Mouse (Mus musculus) embryonic stem cell, embryonic (primary cell): ENCODE data around the gene Krtap4-1.
"Not testable (repeated sequence)": the region's sequence is repeated elsewhere in the genome, so short reads cannot be mapped to it uniquely, and the experiment has no call there.

Experiments
- CTCF ChIA-PET, 4 experiments: fragments of 300-600 bp in 2 of 4; fragments of 350-600 bp in 2 of 4; sonication (Branson Sonifier 250); formaldehyde crosslinking; loops; one replicate each; lab custom pipeline; 2022; ENCODE audit warnings: inconsistent platforms in 2 of 4; lab: Charles Lee
- POLR2A ChIA-PET, 4 experiments: fragments of 300-600 bp in 2 of 4; fragments of 350-600 bp in 2 of 4; sonication (Branson Sonifier 250); formaldehyde crosslinking; loops; one replicate each; lab custom pipeline; 2022; ENCODE audit warnings: antibody characterized with exemption in 4 of 4, inconsistent platforms in 1 of 4; lab: Charles Lee

The Krtap4-1 gene

DNA sequence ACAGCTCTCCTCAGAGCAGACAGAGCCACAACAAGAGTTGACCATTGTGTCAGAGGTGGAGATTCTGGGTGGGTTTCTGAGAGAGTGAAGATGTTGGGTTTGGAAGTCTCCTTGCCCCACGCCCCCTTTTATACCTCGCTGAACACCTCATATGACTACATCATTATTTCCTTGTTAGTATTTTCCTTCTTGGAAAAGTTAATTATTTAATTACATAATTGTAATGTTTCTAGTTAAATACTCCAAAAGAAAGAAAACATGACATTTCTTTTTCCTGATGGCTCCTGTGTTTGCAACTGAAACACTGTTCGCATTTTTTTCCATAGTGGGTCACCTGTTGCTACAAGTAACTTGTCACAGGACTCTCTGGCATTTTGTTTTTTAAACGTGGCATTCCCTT is at the start of gene Krtap4-1:
Gene Krtap4-1 (minus strand): TSS at position 101 of the 400 bp plus-strand sequence.
- ChIA-PET CTCF (no interaction called here), POLR2A (no interaction called here)

DNA sequence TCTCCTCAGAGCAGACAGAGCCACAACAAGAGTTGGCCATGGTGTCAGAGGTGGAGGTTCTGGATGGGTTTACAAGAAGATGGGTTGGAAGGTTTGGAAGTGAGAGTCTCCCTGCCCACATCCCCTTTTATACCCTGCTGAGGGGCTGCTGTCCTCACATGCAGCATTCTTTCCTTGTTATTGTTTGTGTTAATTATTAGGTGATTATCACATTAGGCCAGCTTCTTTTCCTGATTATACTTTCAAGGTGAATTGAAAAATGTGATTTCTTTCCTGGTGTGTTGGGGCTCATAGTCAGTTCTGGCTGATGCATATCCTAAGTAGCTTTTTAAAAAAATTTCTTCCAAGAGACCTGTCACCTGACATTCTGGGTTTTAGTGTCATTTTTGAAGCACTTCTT is 37.8 kb upstream of the Krtap4-1 start, which contains the start of gene Krtap4-6:
Gene Krtap4-6 (minus strand): TSS at position 101 of the 400 bp plus-strand sequence.
- ChIA-PET CTCF (interaction anchor here in 1 of 4 experiments (0.6 kb wide), 1 partner anchor 837 kb away, joined by 3 read pairs; no protein-coding TSS in a partner anchor), POLR2A (no interaction called here)

DNA sequence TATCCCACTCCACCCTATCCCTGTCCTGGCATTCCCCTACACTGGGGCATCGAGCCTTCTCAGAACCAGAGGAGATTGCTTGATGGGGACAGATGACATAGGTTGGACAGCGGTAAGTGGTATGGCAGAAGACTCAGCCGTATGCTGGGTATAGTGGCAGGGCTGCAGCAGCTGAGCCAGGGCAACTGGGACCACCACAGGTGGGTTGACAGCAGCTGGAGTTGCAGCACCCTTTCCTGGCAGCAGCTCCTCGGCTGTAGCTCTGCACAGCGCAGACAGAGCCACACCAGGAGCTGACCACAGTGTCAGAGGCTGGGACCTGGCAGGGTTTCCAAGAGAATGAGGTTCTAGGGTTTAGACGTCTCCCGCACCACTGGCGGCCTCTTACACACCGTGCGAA is 34.8 kb upstream of the Krtap4-1 start:
- POLR2A ChIA-PET = no interaction called here
- CTCF ChIA-PET = no interaction called here

DNA sequence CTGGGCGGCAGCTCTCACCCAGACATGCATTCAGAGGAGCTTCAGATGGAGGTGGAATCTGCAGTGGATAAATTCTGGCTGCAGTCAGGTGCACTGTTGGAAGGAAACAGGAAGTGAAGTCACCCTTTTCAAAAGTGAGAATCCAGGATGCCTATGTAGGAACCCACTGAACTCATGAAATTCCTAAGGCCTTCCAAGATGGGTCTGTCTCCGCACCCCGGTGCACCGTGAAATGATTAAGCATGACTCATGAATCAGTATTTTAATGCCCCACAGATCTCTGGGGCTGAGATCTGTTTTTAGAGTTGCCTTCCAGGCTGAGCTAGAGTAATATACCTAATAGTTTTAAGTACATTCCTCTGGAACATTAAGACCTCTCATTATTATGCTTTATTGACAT is 31.2 kb upstream of the Krtap4-1 start:
- ChIA-PET POLR2A (interaction anchor here in 1 of 4 experiments (0.5 kb wide), 1 partner anchor 352 kb away, joined by 3 read pairs; no protein-coding TSS in a partner anchor), CTCF (interaction anchor here in 1 of 4 experiments (1.2 kb wide), 1 partner anchor 623 kb away, joined by 3 read pairs; no protein-coding TSS in a partner anchor)

DNA sequence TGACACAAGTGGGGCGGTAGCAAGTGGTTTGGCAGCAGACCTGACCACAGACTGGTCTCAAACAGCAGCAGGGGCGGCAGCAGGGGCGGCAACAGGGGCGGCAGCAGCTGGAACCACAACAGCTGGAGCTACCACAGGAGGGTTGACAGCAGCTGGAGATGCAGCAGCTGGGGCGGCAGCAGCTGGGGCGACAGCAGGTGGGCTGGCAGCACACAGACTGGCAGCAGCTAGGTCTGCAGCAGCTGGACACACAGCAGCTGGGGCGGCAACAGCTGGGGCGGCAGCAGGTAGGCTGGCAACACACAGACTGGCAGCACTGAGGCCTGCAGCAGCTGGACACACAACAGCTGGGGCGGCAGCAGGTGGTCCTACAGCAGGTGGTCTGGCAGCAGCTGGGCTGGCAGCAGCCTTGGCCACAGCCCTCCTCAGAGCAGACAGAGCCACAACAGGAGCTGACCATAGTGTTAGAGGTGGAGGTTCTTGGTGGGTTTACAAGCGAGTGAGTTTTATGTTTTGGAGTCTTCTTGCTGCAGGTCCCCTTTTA is 30.5 kb upstream of the Krtap4-1 start, which contains the start of gene Gm11563:
Gene Gm11563 (minus strand): TSS at position 494 of the 544 bp plus-strand sequence.
- ChIA-PET CTCF (interaction anchor here in 1 of 4 experiments (1.2 kb wide), 1 partner anchor 623 kb away, joined by 3 read pairs; no protein-coding TSS in a partner anchor), POLR2A (interaction anchor here in 1 of 4 experiments (0.5 kb wide), 1 partner anchor 351 kb away, joined by 3 read pairs; no protein-coding TSS in a partner anchor)

DNA sequence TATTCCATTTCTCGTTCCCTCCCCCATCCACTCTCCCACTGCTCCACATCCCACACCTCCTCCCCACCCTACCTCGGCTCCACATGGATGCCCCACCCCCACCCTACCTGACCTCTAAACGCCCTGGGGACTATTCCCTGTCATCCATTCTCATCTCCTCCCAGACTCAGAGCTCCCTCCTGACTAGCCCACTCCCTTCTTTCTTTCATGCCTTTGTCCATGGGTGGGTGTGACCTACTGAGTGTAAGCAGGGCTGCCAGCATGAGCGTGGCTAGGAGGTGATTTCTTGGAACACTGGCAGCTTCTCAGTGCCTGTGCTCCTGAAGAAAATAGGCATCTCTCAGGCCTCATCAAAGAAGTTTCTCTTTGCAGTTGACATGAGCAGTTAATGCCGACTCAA is 29.0 kb upstream of the Krtap4-1 start:
- ChIA-PET POLR2A (interaction anchor here in 1 of 4 experiments (0.6 kb wide), 1 partner anchor 719 kb away, joined by 3 read pairs; no protein-coding TSS in a partner anchor), CTCF (interaction anchor here in 3 of 4 experiments (0.6 to 1.0 kb wide), 3 partner anchors 83 to 624 kb away, joined by 3 read pairs; no protein-coding TSS in a partner anchor)

DNA sequence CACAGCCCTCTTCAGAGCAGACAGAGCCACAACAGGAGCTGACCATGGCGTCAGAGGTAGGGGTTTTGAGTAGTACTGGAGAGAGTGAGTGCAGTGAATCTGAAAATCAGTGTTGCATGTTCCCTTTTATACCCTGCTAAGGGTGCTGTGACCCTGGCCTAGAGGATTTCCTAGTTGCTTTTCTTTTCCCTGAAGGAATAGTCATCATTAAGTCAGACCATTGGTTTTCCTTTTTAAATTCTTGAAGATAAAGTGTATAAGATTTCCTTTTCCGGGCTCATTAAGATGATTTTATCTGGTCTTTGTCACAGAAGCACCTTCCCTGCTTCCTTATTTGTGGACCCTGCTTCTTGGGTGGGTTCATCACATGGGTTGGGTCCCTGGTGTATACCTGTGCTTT is 22.1 kb upstream of the Krtap4-1 start, which contains the start of gene Gm11555:
Gene Gm11555 (minus strand): TSS at position 101 of the 400 bp plus-strand sequence.
- CTCF ChIA-PET = interaction anchor here in 1 of 4 experiments (0.5 kb wide), 1 partner anchor 9 kb away, joined by 3 read pairs; no protein-coding TSS in a partner anchor

DNA sequence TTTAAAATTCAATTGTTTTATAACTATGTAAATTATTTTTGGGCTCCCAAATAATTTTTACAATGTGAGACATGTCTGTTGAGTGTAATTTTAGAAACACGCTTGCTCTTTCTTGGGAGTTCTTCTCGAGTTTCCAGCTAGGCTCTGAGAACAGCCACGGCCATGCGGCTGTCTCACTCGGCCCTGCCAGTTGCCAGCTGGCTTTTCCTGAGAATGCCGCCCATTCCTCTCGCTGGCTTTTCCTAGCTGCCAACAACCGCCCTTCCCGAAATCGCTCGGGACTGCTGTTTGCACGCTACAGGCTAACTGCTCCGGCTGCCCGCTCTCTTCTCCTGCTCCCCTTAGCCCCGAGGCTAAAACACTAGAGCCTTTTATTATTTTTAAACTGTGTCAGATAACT is 18.4 kb upstream of the Krtap4-1 start:
- CTCF ChIA-PET = interaction anchor here in 1 of 4 experiments (0.7 kb wide), 1 partner anchor 336 kb away, joined by 3 read pairs; no protein-coding TSS in a partner anchor
- POLR2A ChIA-PET = no interaction called here

More for the DNA sequence above, 22.1 kb upstream of the Krtap4-1 start, which contains the start of gene Gm11555:
- POLR2A ChIA-PET = no interaction called here

DNA sequence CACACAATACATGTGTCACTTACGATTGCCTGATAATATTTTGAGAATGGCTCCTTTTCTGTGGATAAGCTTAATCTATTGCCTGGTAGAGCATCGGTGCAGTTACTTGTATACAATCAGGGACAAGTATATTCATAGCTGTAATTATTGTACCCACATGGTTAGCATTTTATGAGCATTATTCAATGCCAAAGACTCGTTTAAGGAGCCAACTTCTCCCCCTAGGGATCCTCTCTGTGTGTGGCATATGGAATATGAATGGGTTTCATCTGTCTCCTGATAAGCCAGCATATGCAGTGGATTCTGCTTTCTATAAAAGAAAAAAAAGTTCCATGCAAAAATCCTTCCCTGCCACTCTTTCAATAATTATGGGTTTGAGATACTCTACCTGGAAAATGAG is 16.3 kb upstream of the Krtap4-1 start:
- ChIA-PET POLR2A (no interaction called here), CTCF (no interaction called here)

DNA sequence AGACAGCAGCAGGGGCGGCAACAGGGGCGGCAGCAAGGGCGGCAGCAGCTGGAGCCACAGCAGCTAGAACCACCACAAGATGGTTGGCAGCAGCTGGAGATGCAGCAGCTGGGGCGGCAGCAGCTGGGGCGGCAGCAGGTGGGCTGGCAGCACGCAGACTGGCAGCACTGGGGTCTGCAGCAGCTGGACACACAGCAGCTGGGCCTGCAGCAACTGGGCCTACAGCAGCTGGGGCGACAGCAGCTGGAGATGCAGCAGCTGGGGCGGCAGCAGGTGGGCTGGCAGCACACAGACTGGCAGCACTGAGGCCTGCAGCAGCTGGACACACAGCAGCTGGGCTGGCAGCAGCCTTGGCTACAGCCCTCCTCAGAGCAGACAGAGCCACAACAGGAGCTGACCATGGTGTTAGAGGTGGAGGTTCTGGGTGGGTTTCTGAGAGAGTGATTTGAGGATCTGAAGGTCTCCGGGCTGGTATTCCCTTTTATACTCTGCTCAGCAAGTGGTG is 15.6 kb upstream of the Krtap4-1 start, which contains the start of gene Krtap4-7:
Gene Krtap4-7 (minus strand): TSS at position 455 of the 505 bp plus-strand sequence.
- CTCF ChIA-PET = not testable (repeated sequence)
- POLR2A ChIA-PET = interaction anchor here in 1 of 4 experiments (0.6 kb wide), 1 partner anchor 14 kb away, joined by 3 read pairs; no protein-coding TSS in a partner anchor

DNA sequence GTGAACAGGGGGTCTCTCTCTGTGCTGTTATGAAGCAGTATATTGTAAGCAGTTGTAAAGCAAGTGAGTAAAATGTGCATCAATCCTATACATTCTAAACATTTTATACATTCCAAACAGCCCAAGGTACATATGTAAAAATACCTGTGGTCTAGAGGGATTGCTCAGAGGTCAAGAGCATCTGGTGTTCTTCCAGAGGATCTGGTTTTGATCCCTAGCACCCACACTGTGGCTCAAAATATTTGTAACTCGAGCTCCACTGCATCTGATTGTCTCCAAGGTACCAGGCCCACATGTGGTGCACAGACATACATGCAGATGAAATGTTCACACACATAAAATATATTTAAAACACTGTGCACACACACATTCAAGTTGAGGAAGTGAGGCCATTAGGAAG is 12.9 kb upstream of the Krtap4-1 start:
- ChIA-PET POLR2A (no interaction called here), CTCF (no interaction called here)

DNA sequence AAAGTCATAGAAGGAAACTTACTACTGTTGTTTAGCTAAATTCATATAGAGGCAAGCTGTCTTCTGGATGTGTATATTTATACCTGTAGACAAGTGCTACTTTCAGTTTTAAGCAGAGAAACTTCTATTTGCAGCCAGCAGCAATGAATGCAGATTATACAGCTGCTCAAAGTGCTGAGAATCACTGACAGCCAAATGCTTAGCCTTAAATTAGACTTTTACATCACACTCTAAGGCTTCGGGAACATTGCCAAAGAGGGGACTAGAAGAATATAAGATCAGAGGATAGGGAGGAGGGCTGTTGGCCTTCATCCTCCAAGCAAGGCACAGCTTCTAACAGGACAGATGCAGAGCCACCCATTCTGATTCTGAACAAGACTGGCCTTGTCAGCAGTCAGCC is 9.0 kb upstream of the Krtap4-1 start:
- ChIA-PET POLR2A (no interaction called here), CTCF (no interaction called here)

DNA sequence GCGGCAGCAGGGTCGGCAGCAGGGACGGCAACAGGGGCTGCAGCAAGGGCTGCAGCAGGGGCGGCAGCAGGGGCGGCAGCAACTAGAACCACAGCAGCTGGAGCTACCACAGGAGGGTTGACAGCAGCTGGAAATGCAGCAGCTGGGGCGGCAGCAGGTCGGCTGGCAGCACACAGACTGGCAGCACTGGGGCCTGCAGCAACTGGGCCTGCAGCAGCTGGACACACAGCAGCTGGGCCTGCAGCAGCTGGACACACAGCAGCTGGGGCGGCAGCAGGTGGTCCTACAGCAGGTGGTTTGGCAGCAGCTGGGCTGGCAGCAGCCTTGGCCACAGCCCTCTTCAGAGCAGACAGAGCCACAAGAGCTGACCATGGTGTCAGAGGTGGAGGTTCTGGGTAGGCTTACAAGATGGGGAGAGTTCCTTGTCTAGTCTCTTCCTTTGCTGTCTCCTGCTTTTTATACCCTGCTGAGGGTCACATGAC is 6.7 kb upstream of the Krtap4-1 start, which contains the start of gene Krtap4-2:
Gene Krtap4-2 (minus strand): TSS at position 432 of the 482 bp plus-strand sequence.
- CTCF ChIA-PET = no interaction called here
- POLR2A ChIA-PET = no interaction called here

DNA sequence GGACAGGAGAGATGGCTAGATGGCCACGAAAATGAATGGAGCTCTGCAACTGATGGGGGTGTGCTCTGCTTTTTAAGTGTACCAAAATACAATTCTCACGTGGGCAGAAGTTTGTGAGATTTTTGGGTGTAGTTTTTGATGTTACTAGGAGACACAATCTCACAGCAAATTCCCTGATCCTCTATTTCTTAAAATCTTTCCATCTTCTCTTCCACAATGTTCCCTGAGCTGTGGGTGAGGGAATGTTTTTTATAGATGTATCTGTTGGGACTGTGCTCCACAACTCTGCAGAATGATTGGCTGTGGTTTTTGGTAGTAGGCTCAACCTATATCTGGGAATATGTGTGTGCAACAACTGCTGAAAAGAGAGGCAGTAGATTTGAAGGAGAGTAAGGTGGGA is 5.3 kb upstream of the Krtap4-1 start:
- CTCF ChIA-PET = no interaction called here
- POLR2A ChIA-PET = interaction anchor here in 1 of 4 experiments (0.6 kb wide), 1 partner anchor 40 kb away, joined by 14 read pairs; no protein-coding TSS in a partner anchor

DNA sequence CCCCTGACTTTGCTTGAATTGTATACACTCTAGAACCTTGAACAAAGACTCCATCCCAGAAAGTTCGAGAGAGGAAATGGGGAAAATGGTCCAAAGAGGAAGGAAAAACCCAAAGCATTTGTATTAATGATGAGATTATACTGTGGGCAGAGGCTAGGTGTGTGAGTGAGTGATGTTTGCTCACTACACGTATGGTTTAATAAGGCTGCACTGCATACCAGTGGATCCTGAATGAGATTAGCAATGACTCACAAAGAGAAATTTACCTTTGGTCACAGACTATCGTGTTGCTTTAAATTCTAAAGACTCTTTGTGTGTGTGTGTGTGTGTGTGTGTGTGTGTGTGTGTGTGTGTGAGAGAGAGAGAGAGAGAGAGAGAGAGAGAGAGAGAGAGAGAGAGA is 2.9 kb upstream of the Krtap4-1 start:
- POLR2A ChIA-PET = no interaction called here

DNA sequence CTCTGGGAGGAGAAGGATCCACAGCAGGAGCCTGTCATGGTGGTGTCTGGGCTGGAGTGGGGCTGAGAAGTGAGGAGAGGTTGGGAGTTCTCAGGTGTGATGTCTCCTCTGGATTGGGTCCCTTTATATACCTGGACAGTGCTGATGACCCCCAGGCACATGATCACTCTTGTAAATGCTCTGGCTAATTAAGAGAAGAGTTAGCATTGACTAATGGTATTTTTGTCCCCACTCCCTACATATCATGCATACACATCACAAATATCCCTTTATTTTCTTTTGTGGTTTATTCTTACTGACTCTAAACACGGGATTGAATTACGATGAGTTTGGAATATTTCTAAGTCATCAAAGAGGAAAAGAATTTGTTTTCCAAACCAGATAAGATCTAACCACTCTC is 7.7 kb downstream of the Krtap4-1 start, which contains the start of gene Gm11562:
Gene Gm11562 (minus strand): TSS at position 101 of the 400 bp plus-strand sequence.
- ChIA-PET CTCF (no interaction called here), POLR2A (no interaction called here)

More for the DNA sequence above, 2.9 kb upstream of the Krtap4-1 start:
- CTCF ChIA-PET = no interaction called here

DNA sequence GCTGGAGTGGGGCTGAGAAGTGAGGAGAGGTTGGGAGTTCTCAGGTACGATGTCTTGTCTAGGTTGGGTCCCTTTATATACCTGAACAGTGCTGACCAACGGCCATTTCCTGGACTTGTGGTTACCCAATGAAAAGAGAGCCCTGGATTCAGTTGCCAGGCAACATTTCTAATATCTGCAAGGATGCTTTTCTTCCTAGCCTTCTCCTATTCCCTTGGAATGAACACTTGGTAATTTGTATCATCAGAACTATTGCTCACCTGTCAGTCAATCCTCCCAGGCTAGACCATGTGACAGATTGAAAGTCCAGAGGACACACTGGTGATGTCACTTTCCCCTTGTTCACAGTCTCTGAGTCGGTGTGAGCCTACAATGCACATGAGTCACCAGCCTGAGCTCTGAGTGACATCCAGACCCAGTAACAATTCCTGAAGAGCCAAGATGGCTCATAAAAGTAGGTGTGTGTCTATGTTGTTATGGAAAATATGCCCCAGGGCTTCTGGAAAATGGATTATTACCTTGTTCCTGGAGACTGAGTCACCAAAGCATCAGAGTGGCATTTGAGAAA is 13.2 kb downstream of the Krtap4-1 start, which contains the start of gene Krtap2-4:
Gene Krtap2-4 (minus strand): TSS at position 51 of the 568 bp plus-strand sequence.
- ChIA-PET CTCF (no interaction called here), POLR2A (no interaction called here)

DNA sequence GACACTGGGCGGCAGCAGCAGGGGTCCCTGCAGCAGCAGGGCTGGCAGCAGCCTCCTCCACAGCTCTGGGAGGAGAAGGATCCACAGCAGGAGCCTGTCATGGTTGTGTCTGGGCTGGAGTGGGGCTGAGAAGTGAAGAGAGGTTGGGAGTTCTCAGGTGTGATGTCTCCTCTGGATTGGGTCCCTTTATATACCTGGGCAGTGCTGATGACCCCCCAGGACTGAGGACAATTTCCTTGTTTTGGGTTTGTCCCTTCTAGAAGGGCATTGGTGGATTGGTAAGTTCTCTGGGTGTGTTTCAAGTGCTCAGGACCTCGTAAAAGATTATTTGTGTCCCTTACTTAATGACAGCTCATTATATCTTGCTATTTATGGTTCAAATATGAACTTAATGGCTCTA is 17.9 kb downstream of the Krtap4-1 start, which contains the start of gene Gm11937:
Gene Gm11937 (minus strand): TSS at position 101 of the 400 bp plus-strand sequence.
- POLR2A ChIA-PET, CTCF ChIA-PET: not testable (repeated sequence)

DNA sequence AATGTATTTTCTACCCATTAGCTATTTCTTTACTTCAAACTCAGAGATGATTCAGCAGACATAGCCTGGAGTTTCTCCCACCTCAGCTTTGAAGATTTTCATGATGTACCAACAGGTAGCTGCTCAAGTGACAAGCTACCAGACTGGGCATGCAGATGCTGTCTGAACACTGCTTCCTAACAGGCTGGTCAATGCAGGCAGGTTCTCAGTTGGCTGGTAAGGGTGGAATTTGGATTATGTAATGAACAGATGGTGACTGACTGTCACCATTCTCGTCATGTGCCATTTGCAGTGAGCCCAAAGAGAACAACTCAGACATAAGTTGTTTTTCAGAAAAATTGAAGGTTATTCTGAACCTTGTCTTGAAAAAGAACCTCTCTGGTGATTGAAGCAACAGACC is 18.9 kb downstream of the Krtap4-1 start:
- CTCF ChIA-PET = no interaction called here

More for the DNA sequence above, 18.9 kb downstream of the Krtap4-1 start:
- POLR2A ChIA-PET = no interaction called here
